Mouse (Mus musculus) ovary, postnatal 10 days (tissue): ENCODE data around the gene Asf1b.
"Not testable (repeated sequence)": the region's sequence is repeated elsewhere in the genome, so short reads cannot be mapped to it uniquely, and the experiment has no call there.

ENCODE experiments used
- DNase-seq: peaks from one replicate; pipeline ENCODE4 v3.0.0; 2022; ENCODE audit warnings: low spot score

The Asf1b gene

DNA sequence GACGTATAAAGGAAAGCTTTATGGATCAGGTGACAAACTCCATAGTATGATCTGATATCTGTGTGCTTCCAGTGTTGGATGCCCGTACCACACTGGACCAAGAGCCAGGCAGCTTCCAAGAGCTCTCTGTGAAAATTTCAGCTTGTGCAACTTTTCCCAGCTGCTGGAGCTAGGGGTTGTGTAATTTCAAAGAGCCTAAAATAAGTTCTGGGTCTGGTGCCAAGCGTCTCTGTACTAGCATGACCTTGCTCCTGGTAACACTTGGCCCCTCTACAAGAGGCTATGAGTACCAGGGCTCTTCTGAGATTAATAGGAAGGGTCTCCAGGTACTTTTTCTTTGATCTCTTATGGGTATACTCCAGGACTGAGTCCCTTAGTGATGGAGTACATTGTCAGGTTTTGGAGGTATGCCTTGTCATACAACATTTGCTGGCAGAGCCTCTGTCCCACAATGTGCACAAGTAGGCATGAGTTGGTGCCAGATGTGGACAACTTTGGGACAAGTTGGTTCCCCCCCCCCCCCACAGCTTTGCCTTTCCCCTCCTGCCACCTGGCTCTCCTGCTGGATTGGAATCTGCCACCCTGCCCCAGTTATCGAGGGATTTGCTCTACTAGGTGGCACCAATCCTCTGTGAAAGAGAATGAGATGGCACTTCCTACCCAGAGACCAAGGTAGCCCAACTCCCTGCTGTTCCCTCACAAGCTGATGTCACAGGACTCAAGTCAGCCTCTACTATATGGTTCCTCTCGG is 8.9 kb downstream of the Asf1b start:
- DNase-seq: no peak

GRCm38 (mm10) chr8:83967701-83968100 is 12.4 kb downstream of the Asf1b start:
- no peak for DNase-seq

DNA sequence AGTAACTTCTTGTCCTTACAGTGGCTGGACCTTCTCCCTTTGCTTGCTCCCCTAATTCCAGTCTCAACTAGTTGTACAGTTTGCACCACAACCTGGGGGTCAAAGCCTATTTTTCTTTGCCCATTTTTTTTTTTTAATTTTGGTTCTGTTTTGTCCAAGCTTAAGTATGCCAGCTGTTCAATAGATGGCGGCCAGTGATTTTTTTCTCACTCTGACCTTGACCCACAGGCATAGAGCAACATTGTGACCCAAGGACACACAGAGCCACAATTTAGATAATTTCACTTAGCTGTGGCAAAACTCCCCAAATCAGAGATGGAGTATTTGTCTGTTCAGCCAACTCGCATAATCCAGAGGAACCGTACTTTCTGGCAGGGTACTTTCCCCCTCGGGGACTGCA is 15.8 kb downstream of the Asf1b start:
- no peak for DNase-seq

- no peak for DNase-seq
These were observed 16.4 kb downstream of the Asf1b start for GRCm38 (mm10) chr8:83971661-83972060.

DNA sequence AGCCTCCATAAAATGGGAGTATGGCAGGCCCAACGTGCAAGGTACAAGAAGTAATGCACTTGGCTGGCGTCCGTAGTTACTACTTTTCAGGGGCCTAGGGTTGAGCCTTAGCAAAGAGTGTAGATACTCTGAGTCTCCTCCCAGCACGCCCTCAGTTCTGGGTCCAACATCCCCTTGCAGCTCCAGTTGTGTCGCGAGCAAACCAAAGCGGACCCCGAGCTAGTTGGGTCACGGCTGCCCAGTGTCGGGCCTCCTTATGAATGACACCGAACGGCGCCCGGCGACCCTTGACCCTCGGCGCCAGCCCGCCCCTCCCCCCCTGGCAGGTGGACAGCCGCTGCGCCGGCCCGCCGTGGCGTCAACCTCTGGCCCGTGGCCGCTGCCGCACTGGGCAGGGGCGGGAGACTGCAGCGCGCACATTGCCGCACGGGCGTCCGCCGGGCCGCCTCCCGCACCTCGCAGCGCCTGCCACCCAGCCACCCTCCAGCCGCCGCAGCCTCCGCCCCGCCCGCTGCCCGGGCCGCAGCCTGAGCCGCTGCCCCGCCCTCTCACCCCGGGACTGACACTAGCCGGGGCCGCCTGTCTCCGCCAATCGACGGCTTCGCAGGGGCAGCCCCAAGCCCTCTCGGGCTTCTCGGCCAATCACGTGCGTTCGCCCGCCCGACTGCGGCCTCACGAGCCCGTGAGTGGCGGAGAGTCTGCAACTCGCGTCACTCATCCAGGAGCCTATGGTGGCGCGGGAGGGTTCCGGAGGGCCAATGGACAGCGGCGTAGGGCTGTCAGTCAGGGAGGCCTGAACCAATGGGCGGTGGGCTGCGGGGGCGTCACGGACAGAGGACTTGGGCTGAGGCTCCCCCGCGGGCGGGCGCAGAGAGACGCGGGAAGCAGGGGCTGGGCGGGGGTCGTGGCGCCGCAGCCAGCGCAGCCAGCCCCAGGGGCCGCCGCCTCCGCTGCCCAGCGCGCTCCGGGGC is 17.1 kb downstream of the Asf1b start, which contains the start of gene Prkaca:
Prkaca (plus strand) TSS at position 844 of the 971 bp plus-strand sequence.
- DNase-seq: peak; percentile 96

DNA sequence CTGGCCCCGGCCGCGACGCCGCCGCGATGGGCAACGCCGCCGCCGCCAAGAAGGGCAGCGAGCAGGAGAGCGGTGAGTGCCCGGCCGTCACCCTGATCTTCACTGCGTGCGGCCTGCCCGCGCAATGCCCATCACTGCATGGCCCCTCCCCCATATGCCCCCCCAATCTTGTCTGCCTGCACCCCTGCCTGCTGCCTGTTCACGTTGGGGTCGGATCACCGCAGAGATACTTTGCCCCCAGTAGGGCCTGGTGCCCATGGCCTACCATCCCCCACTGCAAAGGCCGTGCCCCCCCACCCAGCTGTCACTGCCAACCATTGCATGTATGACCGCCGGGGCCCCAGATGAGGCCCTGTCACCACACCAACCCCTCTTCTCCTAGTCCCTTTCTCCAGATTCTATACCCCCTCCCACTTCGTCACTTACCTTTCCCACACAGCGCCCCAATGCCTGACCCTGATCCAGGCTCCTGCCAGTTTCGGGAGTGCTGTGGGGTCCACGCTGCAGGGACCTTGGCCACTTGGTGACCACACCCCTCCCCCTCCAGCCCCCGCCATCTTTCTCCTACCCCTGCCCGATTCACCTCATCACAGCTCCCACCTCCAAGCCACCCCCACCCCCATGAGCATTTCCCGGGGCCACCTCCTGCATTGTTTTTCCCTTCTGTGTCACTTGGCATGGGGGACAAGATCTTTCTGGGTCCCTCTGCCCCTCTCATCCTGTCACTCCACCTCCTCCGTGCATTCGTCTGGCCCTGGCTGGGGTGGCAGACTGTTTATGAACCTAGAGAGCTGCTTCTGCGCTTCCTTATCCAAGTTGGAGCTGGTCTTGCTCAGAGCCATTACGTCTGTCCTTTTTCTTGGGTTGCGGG is 18.1 kb downstream of the Asf1b start:
- no peak for DNase-seq

GRCm38 (mm10) chr8:83974521-83974920 is 19.2 kb downstream of the Asf1b start:
- no peak for DNase-seq

GRCm38 (mm10) chr8:83976101-83976630 is 20.9 kb downstream of the Asf1b start:
- DNase-seq: no peak

- no peak for DNase-seq
These were observed 21.6 kb downstream of the Asf1b start for GRCm38 (mm10) chr8:83976779-83977350.

GRCm38 (mm10) chr8:83977646-83978045 is 22.3 kb downstream of the Asf1b start:
- no peak for DNase-seq

DNA sequence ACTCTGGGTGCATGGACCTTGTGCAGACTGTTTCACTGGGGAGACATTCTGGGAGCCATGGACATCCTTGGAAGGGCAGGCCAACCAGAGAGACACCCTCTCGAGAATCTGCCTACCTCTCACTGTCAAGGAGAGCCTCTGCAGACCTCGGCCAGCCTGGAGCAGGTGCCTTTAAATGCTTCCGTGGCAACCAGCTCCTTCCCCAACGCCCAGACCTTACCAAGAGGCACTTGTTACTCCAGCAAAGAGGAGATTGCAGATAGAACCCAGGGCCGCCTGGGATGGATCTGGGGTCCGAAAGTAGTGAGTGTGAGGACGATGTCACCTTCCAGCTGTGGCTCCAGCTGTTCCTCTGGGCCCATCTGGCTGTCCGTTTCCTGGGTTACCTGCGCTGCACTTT is 22.9 kb downstream of the Asf1b start:
- DNase-seq: no peak

GRCm38 (mm10) chr8:83980250-83980649 is 24.9 kb downstream of the Asf1b start:
- DNase-seq: no peak

- DNase-seq: no peak
These were observed 25.5 kb downstream of the Asf1b start for GRCm38 (mm10) chr8:83980845-83981244.

GRCm38 (mm10) chr8:83981533-83981932 is 26.2 kb downstream of the Asf1b start:
- no peak for DNase-seq

DNA sequence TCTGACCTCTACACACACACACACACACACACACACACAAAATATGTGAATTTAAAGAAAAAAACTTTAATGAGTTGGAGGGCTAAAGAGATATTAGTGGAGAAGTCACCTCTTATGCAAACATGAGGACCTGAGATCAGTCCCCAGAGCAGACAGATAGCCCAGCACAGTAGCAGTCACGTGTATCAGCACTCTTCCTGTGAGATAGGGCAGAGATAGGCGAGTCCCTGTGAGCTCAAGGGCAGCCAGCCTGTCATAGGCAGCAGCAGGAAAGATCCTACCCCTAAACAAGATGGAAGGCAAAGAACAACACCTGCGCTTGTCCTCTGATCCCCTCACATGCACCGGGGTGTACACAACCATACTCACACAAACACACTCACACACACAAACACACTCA is 27.1 kb downstream of the Asf1b start:
- no peak for DNase-seq

- DNase-seq: not testable (repeated sequence)
These were observed 27.9 kb downstream of the Asf1b start for GRCm38 (mm10) chr8:83983222-83983621.

GRCm38 (mm10) chr8:83989243-83989642 is 33.9 kb downstream of the Asf1b start:
- no peak for DNase-seq

- DNase-seq: no peak
These were observed 34.9 kb downstream of the Asf1b start for GRCm38 (mm10) chr8:83990170-83990569.

DNA sequence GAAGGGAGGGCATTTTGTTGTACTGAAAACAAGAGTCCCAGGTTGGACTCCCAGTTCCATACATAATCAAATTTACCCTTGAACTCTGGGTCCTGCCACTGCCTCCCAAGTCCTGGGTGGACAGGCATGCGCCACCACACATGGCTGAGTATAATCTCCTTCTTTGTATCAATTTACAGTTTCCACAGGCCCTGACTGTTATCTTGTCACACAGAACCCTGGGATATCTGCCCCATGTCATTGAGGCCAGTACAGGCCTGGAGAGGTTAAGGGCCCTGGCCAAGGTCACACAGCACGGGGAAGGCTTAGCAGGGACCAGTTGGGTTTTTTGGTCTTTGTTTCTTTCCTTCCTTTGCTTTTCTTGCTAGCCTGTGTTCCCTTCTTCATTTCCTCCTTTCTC is 37.2 kb downstream of the Asf1b start:
- no peak for DNase-seq

GRCm38 (mm10) chr8:83994030-83994429 is 38.7 kb downstream of the Asf1b start:
- DNase-seq: no peak

GRCm38 (mm10) chr8:83995973-83996372 is 40.7 kb downstream of the Asf1b start:
- no peak for DNase-seq
